Mouse (Mus musculus) hematopoietic stem cell, adult 5-6 weeks (primary cell): Measurements from ENCODE around the gene Palm2. TPM values are rescaled to one million over a fixed set of nuclear protein-coding genes. Genes with fewer than 3 reads are reported as not detected.

Source experiments
- ATAC-seq, 2 experiments: fragments of 125-278 bp in 1 of 2; replicated peaks in 1 of 2; 2 replicates each; pipeline ENCODE4 v1.8.0; 2016 to 2017; ENCODE audit warnings: inconsistent platforms in 2 of 2, mild to moderate bottlenecking in 2 of 2, moderate number of reproducible peaks in 2 of 2, low read depth in 1 of 2, moderate TSS enrichment in 1 of 2; ENCODE audit not compliant: low FRiP score in 2 of 2, poor library complexity in 2 of 2, severe bottlenecking in 2 of 2, insufficient read depth in 1 of 2, low TSS enrichment in 1 of 2
- total RNA-seq: library from RNA; stranded (forward); fragments of 172-1452, 232-1000 nt; gene quantifications from 2 replicates; pipeline ENCODE4 v1.2.3, GENCODE M21; 2017

Gene Palm2
- total RNA-seq, 1 experiment from 2014 or later, result not detected

DNA sequence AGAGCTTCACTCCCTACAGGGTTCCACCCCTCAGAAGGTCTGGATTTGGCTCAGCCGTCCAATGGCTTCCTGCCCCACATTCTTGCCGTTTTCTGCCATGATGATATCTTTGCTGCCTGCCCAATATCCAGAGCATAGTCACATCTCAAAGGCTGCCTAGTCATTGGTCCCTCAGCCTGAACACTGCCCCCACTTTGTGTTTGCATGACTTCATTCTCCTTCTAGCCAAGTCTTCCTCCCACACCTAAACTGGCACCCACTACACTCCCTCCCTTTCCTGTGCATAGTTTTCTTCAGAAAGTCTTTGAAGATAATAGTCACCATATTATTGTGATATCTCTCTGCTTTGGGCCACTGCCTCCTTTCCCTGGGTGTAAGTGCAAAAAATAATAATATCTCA is 123.1 kb downstream of the Palm2 start:
- ATAC-seq, result no peak

DNA sequence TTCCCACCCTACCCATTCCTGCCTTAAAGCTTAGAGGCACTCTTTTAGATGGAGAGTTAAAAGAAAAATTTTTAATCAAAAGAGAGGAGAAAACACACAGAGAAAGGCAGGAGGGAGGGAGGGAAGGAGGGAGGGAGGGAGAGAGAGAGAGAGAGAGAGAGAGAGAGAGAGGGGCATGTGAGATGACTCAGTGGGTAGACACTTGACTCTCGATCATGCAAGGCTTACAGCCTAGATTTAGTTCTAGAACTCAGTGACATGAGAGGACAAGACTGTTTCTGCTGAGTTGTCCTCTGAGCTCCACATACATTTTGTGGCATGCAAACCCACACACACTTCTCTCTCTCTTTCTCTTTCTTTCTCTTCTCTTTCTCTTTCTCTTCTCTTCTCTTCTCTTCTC is 125.4 kb downstream of the Palm2 start:
- no peak for ATAC-seq

DNA sequence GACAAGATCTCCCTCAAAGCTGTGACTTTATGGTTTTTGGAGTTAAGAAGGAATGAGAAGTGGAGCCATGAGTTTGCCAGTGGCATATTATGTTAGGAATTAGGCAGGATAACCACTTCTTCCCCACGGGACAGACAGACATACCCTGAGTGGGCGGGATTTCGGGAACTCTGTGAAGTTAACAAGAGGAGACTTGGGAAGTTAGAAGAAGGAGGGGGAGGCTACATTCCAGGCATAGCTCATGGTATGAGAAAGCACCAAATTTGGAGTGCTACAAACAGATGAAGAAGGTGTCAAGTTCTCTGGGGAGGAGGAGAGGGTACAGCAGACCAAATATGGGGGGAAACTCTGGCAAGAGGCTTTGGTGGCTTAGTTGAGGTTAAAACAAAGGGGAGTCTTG is 126.0 kb downstream of the Palm2 start:
- no peak for ATAC-seq

DNA sequence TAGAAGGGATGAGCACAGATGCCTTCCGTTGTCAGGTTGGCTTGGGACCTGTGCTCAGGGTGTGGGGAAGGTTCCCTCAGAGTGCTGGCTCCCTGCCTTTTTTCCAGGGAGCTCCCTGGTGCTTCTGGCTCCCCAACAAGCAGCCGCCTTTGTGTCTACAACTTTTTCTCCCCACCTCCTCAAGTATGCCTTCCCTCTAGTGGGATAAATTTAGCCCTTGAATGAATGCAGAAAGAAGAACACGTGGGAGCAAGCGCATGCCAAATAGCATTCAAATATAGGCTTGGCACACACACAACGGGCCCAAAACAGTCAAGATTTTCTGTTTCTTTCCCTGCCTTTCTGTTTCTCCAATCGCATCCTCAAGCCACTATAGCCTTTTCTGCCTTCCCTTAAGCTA is 127.0 kb downstream of the Palm2 start:
- no peak for ATAC-seq

DNA sequence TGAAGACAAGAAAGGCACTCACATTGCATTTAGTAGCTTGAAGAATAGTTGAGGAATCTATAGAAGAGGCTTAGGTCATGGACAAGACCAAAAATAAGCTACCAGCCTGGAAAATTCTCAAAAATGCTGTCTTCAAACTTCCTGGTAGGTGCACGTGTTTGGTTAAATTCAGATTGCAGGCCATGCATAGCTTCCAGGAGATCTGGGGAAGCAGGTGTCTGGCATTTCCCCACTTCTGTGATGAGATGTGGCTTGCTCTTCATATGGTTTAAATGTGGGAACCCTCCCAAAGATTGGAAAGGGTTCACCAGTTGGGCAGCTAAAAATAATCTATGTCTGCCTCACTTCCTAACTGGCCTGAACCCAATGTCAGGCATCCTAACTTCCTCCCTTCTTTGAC is 131.2 kb downstream of the Palm2 start:
- ATAC-seq, result no peak

DNA sequence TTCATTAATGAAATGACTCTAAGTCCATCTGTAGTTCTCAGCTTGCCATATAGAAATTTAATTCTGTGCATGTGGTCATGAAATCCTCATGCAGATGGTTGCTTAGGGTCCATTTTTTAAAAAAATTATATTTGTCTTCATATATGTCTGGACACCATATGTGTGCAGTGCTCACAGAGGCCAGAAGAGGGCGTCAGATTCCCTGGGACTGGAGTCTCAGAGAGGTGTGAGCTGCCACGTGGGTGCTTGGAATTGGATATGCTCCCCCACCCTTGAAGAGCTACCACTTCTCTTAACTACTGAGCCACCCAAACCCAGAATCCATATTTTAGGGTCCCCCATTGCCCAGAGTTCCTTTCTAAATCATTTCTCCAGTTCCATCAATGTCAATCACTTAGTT is 131.8 kb downstream of the Palm2 start:
- ATAC-seq, result no peak

DNA sequence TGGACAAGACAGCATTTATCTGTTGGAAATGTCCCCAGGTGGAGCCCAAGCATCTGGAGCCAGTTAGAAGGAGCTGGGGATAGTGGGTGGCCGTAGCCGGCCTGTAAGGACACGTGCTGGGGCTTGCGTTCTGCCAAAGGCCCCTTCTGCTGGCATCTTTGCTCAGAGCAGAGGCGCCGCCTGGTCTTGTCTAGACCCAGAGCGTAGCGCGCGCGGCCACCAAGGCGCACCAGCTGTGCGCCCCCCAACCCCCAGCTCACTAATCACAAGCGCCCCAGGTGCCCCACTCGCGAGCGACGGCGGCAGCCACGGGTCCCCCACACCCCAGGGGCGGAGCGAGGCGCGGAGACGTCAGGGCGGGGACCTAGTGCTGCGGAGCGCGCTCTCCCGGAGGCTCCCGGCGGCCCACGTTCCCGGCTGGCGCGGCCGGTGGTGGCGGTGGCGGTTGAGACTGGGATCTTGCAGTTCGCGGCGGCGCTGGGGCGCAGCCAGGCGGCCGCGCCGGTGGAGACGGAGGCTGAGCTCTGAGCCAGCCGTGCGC is 133.7 kb downstream of the Palm2 start, which contains the start of gene Pakap:
Pakap (plus strand) TSS at position 514 of the 541 bp plus-strand sequence.
- no peak for ATAC-seq

DNA sequence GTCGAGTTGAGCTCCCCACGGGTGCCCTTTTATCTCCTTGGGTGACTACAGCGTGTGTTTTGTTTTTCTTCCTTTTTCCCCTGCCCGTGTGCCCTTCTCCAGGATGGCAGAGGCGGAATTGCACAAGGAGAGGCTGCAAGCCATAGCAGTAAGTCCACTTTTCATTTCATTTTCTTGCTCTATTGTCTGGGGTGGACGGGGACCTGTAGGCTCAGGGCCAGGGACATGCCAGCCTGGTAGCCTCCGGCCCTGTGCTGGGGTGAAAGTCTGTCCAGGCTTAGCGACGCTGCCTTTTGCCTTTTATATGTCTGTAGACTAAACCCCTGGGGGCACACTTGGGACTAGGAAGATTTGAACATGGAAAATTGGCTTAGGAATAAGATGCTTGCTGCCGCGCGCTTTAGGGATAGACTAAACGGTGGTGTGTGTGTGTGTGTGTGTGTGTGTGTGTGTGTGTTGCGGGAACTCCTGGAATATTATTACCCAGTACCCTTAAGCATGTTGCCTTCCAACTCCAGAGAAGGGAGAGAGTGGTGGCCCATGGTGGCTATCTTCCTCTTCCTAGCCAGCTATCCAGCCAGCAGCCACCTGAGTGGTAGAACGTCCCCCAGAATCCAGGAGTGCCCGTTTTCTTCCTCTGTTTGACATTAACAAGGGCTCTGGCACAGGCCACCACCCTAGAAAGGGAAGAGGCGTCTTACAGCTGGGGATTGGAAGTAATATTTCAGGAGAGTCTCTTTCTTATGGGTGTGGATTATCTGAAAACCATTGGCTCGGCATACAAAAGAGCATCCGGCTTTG is 134.4 kb downstream of the Palm2 start:
- ATAC-seq, result no peak

DNA sequence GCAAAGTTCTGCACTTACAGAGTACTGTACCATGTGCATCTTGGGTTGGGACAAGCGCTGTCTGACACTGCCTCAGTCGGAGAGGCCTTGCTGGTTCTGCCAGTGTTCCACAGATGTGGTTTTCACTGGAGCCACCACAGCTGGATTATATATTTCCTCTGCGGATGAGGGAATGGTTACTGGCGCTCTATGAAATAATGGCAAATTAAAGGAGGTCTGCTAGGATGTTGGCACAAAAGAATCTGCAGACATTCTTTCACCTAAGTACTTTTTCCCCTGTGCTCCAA is 135.0 kb downstream of the Palm2 start:
- ATAC-seq, result no peak

DNA sequence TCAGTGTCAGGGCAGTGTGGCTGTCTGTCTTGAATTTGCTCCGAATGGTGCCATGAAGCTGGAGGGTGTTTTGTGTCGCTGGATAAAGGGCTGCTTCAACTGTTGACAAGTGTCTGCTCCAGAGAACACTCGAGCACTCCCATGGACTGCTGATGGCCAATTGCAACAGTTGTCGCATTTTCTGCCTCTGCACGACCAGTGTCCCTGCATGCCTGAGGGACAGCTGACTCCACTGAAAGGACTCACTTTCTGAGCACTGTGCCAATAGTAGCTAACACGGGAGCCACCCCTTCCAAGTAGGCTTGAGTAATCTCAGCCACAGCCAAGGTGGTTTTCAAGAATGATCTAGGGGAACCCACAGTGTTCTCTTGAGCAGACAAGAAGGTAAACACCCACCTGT is 135.7 kb downstream of the Palm2 start:
- ATAC-seq, result no peak

DNA sequence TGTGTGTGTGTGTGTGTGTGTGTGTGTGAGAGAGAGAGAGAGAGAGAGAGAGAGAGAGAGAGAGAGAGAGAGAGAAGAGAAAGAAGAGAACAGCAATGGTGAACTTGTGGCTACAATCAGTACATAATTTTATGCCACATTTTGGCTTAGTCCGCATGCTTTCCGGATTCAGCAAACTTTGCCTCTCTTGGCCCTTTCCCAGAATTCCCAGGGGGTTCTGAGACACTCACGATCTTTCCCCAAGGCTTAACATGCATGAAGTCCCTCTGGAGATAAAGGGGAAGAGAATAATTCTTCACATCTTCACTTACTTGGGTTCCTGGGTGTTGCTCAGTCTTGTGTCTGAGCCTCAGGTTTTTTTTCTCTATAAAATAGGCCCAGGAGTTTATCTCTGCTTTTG is 136.2 kb downstream of the Palm2 start:
- no peak for ATAC-seq

DNA sequence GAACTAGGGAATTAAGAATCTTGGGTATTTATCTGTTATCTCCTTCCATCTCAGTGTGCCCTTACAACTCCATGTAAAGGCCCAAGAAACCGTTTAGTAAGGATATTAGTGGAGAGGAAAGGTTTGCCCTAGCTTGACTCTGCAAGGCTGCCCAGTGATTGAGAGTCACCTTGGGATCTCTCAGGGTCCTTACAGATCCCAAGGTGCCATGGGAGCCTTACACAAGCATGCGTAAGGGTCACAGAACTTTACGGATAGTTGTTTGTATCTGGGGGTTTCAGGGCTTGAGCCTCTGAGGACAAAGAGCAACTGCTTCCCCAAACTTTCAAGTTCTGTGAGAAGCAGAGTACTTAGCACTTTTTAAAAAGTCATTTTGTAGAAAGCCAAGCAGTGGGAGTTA is 140.1 kb downstream of the Palm2 start:
- ATAC-seq, result no peak

DNA sequence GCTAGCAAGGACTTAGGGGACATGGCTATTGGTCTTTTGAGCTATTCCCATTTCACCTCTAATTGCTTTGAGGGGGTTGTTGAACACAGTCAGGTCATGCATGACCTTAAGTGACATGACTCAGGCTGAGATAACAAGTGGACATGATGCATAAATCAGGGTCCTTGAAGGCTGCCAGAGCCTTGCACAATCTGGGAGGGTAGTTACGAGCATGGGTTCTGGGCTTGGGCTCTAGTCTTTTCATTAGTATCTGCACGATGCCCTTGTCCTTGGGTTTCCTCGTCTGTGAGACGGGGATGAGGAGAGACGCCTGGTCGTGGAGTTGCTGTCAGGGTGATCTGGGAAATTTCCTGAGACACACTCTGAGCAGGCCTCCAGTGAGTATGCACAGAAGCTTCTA is 140.6 kb downstream of the Palm2 start:
- no peak for ATAC-seq

DNA sequence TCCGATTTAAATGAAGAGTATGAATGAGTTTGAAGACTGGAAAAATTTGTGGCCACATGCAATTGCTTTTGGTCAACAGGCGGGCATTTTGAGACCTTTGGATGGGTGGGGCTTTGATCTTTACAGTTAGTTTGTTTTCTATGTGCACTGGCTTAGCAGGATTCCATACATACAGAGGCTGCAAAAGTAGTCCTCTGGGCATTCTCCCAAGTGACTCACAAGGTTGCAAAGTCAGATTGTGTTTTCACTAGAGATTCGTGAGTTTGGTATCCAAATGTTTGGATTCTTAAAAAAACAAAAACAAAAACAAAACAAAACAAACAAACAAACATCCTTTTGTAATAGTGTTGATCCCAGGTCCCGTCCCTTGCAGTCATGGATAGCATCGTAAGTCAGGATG is 141.6 kb downstream of the Palm2 start:
- ATAC-seq, result no peak

DNA sequence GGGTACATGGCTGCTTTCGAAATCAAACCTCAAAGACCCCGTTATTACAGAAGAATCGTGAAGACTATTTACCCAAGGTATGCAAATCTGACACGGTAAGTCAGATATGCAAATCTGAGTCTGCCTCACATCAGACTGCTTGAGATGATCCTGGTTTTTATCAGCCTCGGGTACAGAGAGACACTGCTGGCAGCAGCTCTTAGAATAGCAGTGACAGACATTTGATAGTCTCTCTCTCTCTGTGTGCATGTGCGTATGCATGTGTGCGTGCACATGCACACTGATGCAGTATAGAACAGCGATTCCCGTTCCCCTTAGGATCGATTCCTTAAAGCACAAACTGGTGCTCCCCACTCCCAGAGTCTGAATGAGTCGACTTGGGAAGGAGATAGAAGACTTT is 142.0 kb downstream of the Palm2 start:
- ATAC-seq, result no peak

DNA sequence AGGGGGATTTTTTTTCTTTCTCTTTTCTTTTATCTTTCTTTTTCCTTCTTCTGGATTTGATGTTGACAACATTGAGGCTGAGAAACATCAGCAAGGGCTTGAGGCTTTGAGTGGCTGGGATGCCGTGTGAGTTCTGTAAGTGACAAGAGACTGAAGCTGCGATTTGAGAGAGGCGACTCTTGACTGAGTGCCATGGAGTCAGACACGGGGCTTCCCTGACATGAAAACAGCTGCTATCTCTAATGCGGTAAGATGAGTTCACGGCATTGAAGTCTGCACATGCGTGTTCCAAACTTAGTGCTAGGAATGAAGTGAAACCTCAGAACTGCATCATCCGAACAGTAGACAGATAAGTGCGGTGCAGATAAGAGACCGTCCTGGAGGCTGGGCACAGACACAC is 145.6 kb downstream of the Palm2 start:
- no peak for ATAC-seq

DNA sequence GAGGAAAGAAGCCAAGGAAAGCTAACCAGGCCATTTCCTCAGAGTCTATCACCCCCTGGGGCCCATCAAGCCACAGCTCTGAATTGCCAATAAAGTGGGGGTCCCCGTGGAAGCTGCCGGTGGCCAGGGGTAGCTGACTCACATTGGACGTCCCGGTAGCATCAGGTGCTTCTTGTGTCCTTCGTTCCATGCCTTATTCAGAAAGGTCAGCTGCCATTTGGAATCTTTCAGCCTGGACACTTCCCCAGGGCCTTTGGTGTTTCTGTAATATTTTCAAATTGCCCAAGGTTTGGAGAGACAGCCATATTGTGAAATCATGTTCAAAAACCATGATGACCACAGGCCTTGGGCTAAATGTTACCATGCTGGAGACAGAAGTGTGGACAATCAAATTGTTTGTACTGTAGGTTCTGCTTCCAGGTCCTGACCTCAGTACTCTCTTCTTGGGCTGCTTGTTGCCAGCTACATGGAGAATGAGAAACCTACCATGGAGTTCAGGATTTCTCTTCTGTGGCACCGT is 151.3 kb downstream of the Palm2 start:
- no peak for ATAC-seq

DNA sequence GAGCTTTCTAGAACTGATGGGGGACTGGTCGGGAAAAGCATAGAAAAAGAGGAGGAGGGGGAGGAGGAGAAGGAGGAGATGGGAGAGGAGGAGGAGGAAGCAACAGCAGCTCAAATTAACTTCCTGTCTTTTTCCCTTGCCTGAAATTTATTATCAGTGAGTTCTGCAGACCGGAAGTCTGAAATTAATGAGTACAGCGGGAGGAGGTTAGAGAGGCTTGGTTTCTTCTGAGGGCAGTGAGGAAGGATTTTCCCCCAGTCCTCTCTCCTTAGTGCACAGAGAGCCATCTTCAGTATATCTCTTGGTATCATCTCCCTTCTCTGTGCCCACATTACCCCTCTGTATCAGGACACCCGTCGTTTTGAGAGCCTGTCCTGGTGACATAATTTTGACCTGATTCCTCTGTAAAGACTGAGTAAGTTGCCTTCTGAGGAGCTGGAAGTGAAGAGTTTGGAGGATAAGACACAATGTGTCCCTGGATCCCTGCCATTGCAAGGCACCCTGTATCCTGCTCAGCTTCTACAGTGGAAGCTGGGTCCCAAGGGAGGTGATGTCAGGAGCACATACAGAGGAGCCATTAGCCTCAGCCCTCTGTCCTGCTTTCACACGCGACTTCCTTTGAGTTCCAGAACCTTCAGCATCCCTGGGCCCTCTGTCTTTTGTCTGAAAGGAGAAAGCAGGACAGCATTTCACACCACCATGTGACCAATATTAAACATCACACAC is 153.0 kb downstream of the Palm2 start:
- no peak for ATAC-seq

DNA sequence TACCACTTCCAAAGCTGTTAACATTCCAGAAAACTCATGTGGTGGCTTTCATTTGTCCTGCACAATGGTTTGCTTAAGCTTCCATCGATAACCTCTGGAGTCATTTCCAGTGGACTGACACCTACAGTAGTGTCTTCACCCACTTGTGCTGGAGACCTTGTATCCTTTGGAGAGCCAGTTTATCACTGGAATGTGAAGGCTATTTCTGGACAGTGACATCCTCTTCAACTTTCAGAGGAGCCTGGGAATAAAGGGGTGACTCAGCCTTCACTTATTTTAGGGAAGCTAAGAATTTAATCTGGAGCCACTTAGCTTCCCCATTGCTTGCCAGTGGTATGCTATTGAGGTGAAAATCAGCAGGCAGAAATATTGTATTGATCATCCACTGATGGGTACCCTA is 154.3 kb downstream of the Palm2 start:
- ATAC-seq, result no peak
